In the genomic region with DNA sequence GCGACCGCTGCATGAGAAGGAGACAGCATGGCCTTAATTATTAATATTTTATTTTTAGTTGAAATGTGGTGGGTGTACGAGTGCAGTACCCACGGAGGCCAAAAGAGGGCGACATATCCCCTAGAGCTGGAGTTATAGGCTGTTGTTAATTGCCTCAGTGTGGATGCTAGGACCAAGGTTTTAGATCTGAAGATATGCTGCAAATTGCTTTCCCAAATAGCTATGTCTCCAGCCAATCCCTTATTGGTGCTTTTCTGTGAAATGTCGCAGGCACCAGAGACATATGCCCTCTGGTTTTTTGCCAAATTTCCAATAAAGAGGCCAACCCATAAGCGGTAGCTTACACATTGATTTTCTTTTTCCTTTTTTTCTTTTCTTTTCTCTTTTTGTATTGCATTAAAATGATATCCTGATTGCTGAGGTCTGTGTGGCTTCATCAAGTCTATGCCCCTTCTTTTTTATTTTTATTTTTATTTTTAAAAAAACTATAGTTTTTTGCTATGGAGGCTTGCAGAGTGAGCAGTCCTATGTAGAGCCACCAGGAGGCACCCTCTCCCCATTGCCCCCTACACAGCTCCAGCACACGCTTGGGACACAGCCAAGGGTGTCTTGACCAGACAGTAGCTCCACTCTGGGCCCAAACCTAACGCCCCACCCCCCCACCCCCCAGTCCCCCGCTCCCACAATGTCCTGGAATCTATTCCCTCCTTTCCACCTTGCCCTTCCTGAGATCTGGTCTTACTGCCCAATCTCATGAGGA, we compare ENCODE assay signal across 9 mouse cellular contexts. TPM values are rescaled to one million over a fixed set of nuclear protein-coding genes. Genes with fewer than 3 reads are reported as not detected.
DNase-seq lines count a peak whose midpoint lies in the region; ATAC-seq and TF ChIP-seq lines count a peak whose summit lies in the region.
"Had no signal": no experiment of that assay in that cellular context is flagged by ENCODE, and none has a peak within 500 bp of the region (broad histone marks: within the 10 kb centered on the region; RNA-seq: fewer than 3 reads in every experiment).

No protein-coding gene starts in this region.

- no peak overlapping the region for H3K4me2 ChIP-seq in liver, embryonic 11.5 days
- no peak overlapping the region for H3K4me2 ChIP-seq in stomach, postnatal 0 days (replicated peaks; ENCODE audit: low read depth)
- H3K4me2 ChIP-seq: embryonic facial prominence, embryonic 15.5 days had no signal

- H3K4me1 ChIP-seq in kidney, adult 2 months (ENCODE audit: control insufficient read depth, insufficient read depth, low read length): no peaks in the 10 kb centered on the region
- peaks cover 30% of the 10 kb centered on the region for H3K4me1 ChIP-seq in liver, embryonic 11.5 days (replicated peaks; ENCODE audit: control insufficient read depth, insufficient read depth, low read length)
- H3K4me1 ChIP-seq in stomach, postnatal 0 days (replicated peaks; ENCODE audit: control insufficient read depth, insufficient read depth): no peaks in the 10 kb centered on the region
- H3K4me1 ChIP-seq: embryonic facial prominence, embryonic 15.5 days had no signal

- WGBS in kidney, adult 2 months: 23% methylated on average over 10 of the region's 10 CpGs
- WGBS in liver, embryonic 11.5 days: 18% methylated on average over 10 of the region's 10 CpGs
- WGBS in stomach, postnatal 0 days: 27% methylated on average over 10 of the region's 10 CpGs

- H3K27ac ChIP-seq in kidney, adult 2 months (ENCODE audit: insufficient read depth, low read depth, low read length): no peak overlapping the region
- no peak overlapping the region for H3K27ac ChIP-seq in liver, embryonic 11.5 days (ENCODE audit: low read depth, low read length)
- no peak overlapping the region for H3K27ac ChIP-seq in stomach, postnatal 0 days (replicated peaks)
- H3K27ac ChIP-seq: embryonic facial prominence, embryonic 15.5 days had no signal

- H3K36me3 ChIP-seq in kidney, adult 2 months (ENCODE audit: control insufficient read depth, insufficient read depth, low read length): no peaks in the 10 kb centered on the region
- no peaks in the 10 kb centered on the region for H3K36me3 ChIP-seq in liver, embryonic 11.5 days (ENCODE audit: control insufficient read depth, insufficient read depth, low read length)
- H3K36me3 ChIP-seq in stomach, postnatal 0 days (ENCODE audit: control insufficient read depth, insufficient read depth, low read length): no peaks in the 10 kb centered on the region
- H3K36me3 ChIP-seq: embryonic facial prominence, embryonic 15.5 days had no signal

- ATAC-seq in liver, embryonic 11.5 days (replicated peaks; ENCODE audit: low FRiP score): peak; percentile 58; the same call in 1 of the 2 replicates
- peak; percentile 86 for ATAC-seq in stomach, postnatal 0 days (ENCODE audit: low FRiP score, low TSS enrichment)

- no peak for TF ChIP-seq EP300 in stomach, postnatal 0 days (optimal IDR thresholded peaks at IDR 0.05)

- no peak for TF ChIP-seq POLR2A in kidney, adult 2 months (IDR thresholded peaks at IDR 0.05; ENCODE audit: low read depth, low read length)

- TF ChIP-seq CTCF in kidney, adult 2 months (conservative IDR thresholded peaks at IDR 0.05; ENCODE audit: insufficient read depth, insufficient read length, low read depth, low read length): peak; percentile 91
- TF ChIP-seq CTCF in stomach, postnatal 0 days (IDR thresholded peaks at IDR 0.05; ENCODE audit: low read depth): peak; percentile 90

- H3K9ac ChIP-seq in liver, embryonic 11.5 days (ENCODE audit: low read depth, low read length): no peak overlapping the region
- H3K9ac ChIP-seq in stomach, postnatal 0 days (ENCODE audit: low read length): no peak overlapping the region
- H3K9ac ChIP-seq: embryonic facial prominence, embryonic 15.5 days had no signal

- H3K4me3 ChIP-seq in kidney, adult 2 months (ENCODE audit: insufficient read depth, low read depth, low read length): no peak overlapping the region
- H3K4me3 ChIP-seq in liver, embryonic 11.5 days (ENCODE audit: low read depth, low read length): no peak overlapping the region
- no peak overlapping the region for H3K4me3 ChIP-seq in stomach, postnatal 0 days (ENCODE audit: low read depth, low read length)
- H3K4me3 ChIP-seq: embryonic facial prominence, embryonic 15.5 days had no signal

- DNase-seq in urinary bladder, postnatal 25 days (ENCODE audit: low spot score): peak; percentile 30
- no peak for DNase-seq in urinary bladder, adult 18-20 months (ENCODE audit: low spot score in 2 of 2)
- DNase-seq in cerebellum, postnatal 10 days: peak; percentile 88 to 90
- peak; percentile 69 for DNase-seq in gastrocnemius, postnatal 10 days
- peak; percentile 61 for DNase-seq in kidney, adult 2 months
- DNase-seq in liver, embryonic 11.5 days (ENCODE audit: low spot score): peak; percentile 63
- DNase-seq in natural killer cell, adult 2 months (ENCODE audit: low spot score in 2 of 2): peak; percentile 51 to 68
- peak; percentile 70 for DNase-seq in stomach, postnatal 0 days (ENCODE audit: low spot score)

- no peaks in the 10 kb centered on the region for H3K27me3 ChIP-seq in kidney, adult 2 months (replicated peaks; ENCODE audit: control insufficient read depth, insufficient read depth, low read length)
- H3K27me3 ChIP-seq in liver, embryonic 11.5 days (replicated peaks; ENCODE audit: control insufficient read depth, insufficient read depth, low read length): no peaks in the 10 kb centered on the region
- H3K27me3 ChIP-seq in stomach, postnatal 0 days (ENCODE audit: control insufficient read depth, insufficient read depth, low read length): no peaks in the 10 kb centered on the region
- H3K27me3 ChIP-seq: embryonic facial prominence, embryonic 15.5 days had no signal

- H3K9me3 ChIP-seq in liver, embryonic 11.5 days (ENCODE audit: control insufficient read depth, low read length): no peaks in the 10 kb centered on the region
- H3K9me3 ChIP-seq in stomach, postnatal 0 days (ENCODE audit: control insufficient read depth, low read length): no peaks in the 10 kb centered on the region
- H3K9me3 ChIP-seq: embryonic facial prominence, embryonic 15.5 days had no signal

RNA-seq across cellular contexts. Expression of a gene that starts 38.7 kb away (rescaled TPM):
- 10 to 100 TPM; 35.7 to 37.4 TPM for total RNA-seq in gastrocnemius, postnatal 10 days (2021)
- polyA plus RNA-seq in kidney, adult 2 months (2012; rRNA removed): 60.1 and 69.5 TPM in 2 replicates
- 47.8 and 48.0 TPM in 2 replicates for polyA plus RNA-seq in liver, embryonic 11.5 days (2014; fragmentation: Nextera tagmentation; extraction: Ambion mirVana)
- polyA plus RNA-seq in stomach, postnatal 0 days (2015; fragmentation: Nextera tagmentation; extraction: Ambion mirVana): 52.6 and 54.2 TPM in 2 replicates

Comparison
In these comparisons a context has a peak if more than half of its experiments do, and no peak if none do; other contexts are left out.
1. DNase-seq: peak in urinary bladder, postnatal 25 days (single experiment), cerebellum, postnatal 10 days (2 of 2), gastrocnemius, postnatal 10 days (single experiment), kidney, adult 2 months (single experiment), liver, embryonic 11.5 days (single experiment), natural killer cell, adult 2 months (2 of 2) and stomach, postnatal 0 days (single experiment); none in urinary bladder, adult 18-20 months (0 of 2).